Mouse (Mus musculus) midbrain, postnatal 0 days (tissue): ENCODE measurements around the gene Chn2. TPM values are rescaled to one million over a fixed set of nuclear protein-coding genes. Genes with fewer than 3 reads are reported as not detected.

Source experiments
- ATAC-seq: fragments of 200-750 bp; cut with Nextera tagmentation; 2 replicates; pipeline ENCODE4 v1.8.0; 2017; ENCODE audit warnings: moderate number of reproducible peaks, mild to moderate bottlenecking, moderate TSS enrichment, moderate library complexity; ENCODE audit not compliant: low FRiP score
- DNase-seq: peaks from one replicate; pipeline ENCODE4 v3.0.0-alpha.2; 2015; ENCODE audit warnings: low spot score
- H3K27ac ChIP-seq: fragments of 300-500 bp; sonication (generic); 2 replicates; pipeline ENCODE4 v1.5.1; 2014; ENCODE audit warnings: low read depth, mild to moderate bottlenecking, low read length, mixed read lengths
- H3K27me3 ChIP-seq: fragments of 300-500 bp; sonication (generic); 2 replicates; pipeline ENCODE4 v1.6.1; 2014; ENCODE audit warnings: low read length, control low read depth, mixed read lengths; ENCODE audit not compliant: insufficient read depth
- H3K36me3 ChIP-seq: fragments of 300-500 bp; sonication (generic); 2 replicates; pipeline ENCODE4 v1.6.1; 2014; ENCODE audit warnings: low read length, control low read depth, mixed read lengths; ENCODE audit not compliant: insufficient read depth
- H3K4me1 ChIP-seq: fragments of 300-500 bp; sonication (generic); 2 replicates; pipeline ENCODE4 v1.6.1; 2014; ENCODE audit warnings: mild to moderate bottlenecking, control low read depth, antibody characterized with exemption, low read length, mixed read lengths; ENCODE audit not compliant: insufficient read depth
- H3K4me2 ChIP-seq: fragments of 300-500 bp; sonication (generic); 2 replicates; pipeline ENCODE4 v1.6.1; 2014; ENCODE audit warnings: low read depth, mild to moderate bottlenecking, low read length, mixed read lengths; ENCODE audit not compliant: poor library complexity, severe bottlenecking
- H3K4me3 ChIP-seq: fragments of 300-500 bp; sonication (generic); 2 replicates; pipeline ENCODE4 v1.5.1; 2014; ENCODE audit warnings: low read depth, mild to moderate bottlenecking, low read length, moderate library complexity
- H3K9ac ChIP-seq: fragments of 300-500 bp; sonication (generic); replicated peaks from 2 replicates; pipeline ENCODE4 v1.6.1; 2014; ENCODE audit warnings: mild to moderate bottlenecking, low read length, moderate library complexity, mixed read lengths; ENCODE audit not compliant: poor library complexity, severe bottlenecking
- H3K9me3 ChIP-seq: fragments of 300-500 bp; sonication (generic); 2 replicates; pipeline ENCODE4 v1.6.1; 2016; ENCODE audit warnings: low read length, control low read depth
- CTCF ChIP-seq: IDR thresholded peaks from 2 replicates; pipeline ENCODE4 v1.5.1; 2016; ENCODE audit warnings: antibody characterized with exemption, mild to moderate bottlenecking
- WGBS: fragments of 180-500 bp; shearing (Covaris S2); extraction: QIAGEN DNeasy Blood & Tissue Kit; methylation state at CpG from one replicate; pipeline ENCODE4 v1.1.7; 2014; 5-methylcytosine and 5-hydroxymethylcytosine counted together
- polyA plus RNA-seq: library from polyadenylated mRNA; unstranded; fragments of >200 nt; fragmentation: Nextera tagmentation; extraction: Ambion mirVana; gene quantifications from 2 replicates; pipeline ENCODE4 v1.2.1, GENCODE M21; 2015
- total RNA-seq: library from RNA; depleted of rRNA; stranded (reverse); fragments of >200 nt; gene quantifications from 2 replicates; pipeline ENCODE4 v1.2.3, GENCODE M21; 2014

Chn2 gene
- total and polyA plus RNA-seq, 2 experiments from 2014 or later = 21.4 to 36.4 TPM

DNA sequence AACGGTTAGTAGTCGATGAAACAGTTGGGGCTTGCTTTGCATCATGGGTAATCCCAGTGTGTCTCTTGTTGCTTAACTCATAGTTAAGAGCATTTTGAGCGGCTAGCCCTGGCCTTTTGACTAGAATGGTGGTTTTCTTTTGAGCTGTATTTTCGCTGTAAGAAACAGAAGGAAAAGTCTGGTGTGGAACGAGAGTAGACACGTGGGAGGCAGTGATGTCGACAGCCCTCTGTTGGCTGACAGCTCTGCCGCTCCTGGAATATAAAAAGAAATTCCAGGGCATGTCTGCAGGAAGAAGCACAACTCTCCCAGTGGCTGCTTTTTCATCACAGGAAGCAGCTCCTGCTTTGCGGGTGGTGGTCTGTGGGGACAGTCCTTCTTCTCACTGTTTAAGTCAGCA, 202.9 kb downstream of the Chn2 start:
- DNase-seq (peak; percentile 31), ATAC-seq (no peak)
- 52% methylated on average over 9 of the region's 9 CpGs for WGBS
- TF ChIP-seq CTCF = peak; percentile 21; the same call in 1 of the 2 replicates
- Histone ChIP-seq H3K4me3 (no peak overlapping the region), H3K9me3 (no peaks in the 10 kb centered on the region), H3K36me3 (no peaks in the 10 kb centered on the region), H3K4me1 (no peaks in the 10 kb centered on the region), H3K27me3 (no peaks in the 10 kb centered on the region), H3K9ac (no peak overlapping the region), H3K27ac (no peak overlapping the region), H3K4me2 (0 out of 2 replicates have a peak overlapping the region, but pooled peaks have one; percentile 1)

DNA sequence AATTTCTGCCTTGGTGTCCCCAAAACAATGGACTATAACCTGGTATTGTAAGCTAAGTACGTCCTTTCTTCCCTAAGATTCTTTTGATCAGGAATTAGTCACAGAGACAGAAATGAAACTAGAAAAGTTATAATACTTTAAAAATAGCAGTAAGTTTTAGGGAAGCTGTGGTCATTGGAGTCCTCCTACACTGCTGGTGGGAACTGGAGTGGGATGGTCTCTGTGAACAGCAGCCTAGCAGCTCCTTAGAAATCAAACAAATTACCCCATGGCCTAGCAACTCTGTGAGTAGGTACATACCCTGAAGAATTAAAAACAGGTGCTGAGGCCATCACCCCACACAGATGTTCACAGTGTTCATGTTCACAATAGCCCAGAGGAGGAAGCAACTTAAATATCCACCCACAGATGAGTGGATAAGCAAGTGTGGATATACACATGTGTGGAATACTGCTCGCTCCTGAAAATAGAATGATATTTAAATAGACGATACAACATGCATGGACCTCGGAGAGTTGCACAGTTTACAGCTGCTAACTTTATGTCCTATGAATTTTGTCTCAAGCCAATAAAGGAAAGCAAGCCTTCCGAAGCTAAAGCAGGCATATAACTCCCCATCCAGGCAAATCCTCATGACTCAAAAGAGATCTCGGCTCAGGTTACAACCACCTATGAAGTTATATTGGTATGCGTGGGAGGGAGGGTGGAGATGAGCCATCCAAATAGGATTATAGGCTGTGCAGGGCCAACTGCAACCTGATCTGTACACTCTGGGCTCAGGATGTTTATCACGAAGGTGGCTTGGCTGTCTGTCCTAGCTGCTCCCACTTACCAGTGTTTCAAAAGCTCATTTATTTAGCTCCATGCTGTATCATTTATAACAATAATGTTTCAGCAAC, 209.2 kb downstream of the Chn2 start:
- no peak for DNase-seq
- Histone ChIP-seq H3K9me3 (no peaks in the 10 kb centered on the region), H3K4me2 (no peak overlapping the region), H3K4me3 (no peak overlapping the region), H3K9ac (no peak overlapping the region), H3K36me3 (no peaks in the 10 kb centered on the region), H3K27me3 (no peaks in the 10 kb centered on the region), H3K4me1 (no peaks in the 10 kb centered on the region), H3K27ac (no peak overlapping the region)
- no peak for TF ChIP-seq CTCF
- ATAC-seq = no peak
- 68% methylated on average over 8 of the region's 8 CpGs for whole genome bisulfite sequencing

DNA sequence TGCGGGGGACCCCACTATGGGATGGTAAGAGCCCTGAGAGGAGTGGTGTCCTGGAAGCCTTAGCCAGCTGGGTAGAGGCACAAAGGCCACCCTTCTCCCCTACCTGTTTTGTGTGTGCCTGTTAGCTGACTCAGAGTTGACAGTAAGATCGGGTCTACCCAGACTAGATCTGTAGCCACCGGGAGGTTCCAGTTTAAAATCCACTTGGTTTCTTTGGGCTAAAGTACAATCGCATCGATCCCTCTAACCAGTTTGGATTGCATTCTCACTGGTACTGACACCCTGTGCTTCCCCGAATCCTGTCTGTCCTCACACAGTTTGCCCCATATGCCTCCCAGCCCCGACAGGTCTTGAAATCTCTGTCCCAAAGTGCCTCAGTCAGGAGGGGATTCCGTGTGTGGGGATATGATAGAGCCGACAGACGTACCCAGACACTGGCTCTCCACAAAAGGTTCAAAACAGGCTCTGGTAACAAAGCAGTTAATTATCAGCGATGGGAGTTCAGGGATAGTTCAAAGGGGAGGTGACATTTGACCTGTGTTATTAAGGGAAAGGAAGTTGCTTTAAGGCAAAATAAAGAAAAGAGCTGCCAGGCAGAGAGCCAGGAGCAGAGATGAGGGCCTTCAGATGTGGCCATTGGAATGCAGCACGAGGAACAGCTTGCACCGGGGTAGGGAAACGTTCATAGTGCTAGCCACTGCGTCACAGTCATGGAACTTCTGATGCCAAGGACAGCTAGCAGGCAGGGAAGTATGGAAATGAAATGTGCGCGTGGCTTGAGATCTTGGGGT, 212.2 kb downstream of the Chn2 start:
- 59% methylated on average over 17 of the region's 17 CpGs for WGBS
- no peak for ATAC-seq
- no peak overlapping the region for H3K4me3 ChIP-seq
- H3K4me2 ChIP-seq = no peak overlapping the region
- no peaks in the 10 kb centered on the region for H3K36me3 ChIP-seq
- H3K27me3 ChIP-seq = no peaks in the 10 kb centered on the region
- no peak overlapping the region for H3K9ac ChIP-seq
- no peak for TF ChIP-seq CTCF
- no peak overlapping the region for H3K27ac ChIP-seq
- H3K4me1 ChIP-seq = no peaks in the 10 kb centered on the region
- H3K9me3 ChIP-seq = no peaks in the 10 kb centered on the region
- no peak for DNase-seq

DNA sequence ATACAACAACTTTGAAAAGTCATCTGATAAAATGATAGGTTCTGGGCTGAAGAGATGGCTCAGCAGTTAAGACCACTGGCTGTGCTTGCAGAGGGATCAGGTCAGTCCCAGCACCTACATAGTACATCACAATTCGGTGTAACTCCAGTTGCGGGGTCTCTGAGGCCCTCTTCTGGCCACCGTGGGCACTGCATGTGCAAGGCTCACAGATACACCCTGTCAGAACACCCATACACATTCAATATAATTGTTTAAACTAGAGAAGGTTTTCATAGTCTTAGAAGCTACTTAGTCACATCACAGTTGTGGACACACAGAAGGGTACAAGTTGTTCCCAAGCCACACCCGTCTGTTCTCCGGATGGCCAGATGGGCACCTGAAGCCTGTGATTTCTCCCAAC, 213.9 kb downstream of the Chn2 start:
- Histone ChIP-seq H3K9ac (no peak overlapping the region), H3K9me3 (no peaks in the 10 kb centered on the region), H3K27ac (no peak overlapping the region), H3K27me3 (no peaks in the 10 kb centered on the region), H3K4me3 (no peak overlapping the region), H3K4me1 (no peaks in the 10 kb centered on the region), H3K36me3 (no peaks in the 10 kb centered on the region), H3K4me2 (no peak overlapping the region)
- DNase-seq (no peak), ATAC-seq (no peak)
- WGBS = 64% methylated on average over 5 of the region's 5 CpGs
- TF ChIP-seq CTCF = peak; percentile 57

DNA sequence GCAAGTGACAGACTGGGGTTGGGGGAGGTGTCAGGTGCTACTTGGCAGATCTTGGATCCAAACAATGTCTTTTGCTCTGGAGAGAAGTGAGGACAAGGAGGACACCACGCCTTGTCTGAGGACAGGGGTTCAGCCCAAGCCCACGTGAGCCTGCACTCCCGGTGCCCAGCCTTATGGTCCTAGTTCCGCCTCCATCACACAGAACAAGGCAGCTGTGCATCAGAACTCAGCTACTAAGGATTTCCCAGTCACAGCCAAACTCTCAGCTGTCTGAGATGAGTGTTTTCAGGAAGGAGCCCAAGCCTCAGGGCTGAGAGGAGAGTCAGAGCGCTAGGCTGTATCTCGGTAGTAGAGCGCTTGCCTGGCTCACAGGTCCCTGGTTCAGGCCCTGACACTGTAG, 214.5 kb downstream of the Chn2 start:
- WGBS = 78% methylated on average over 7 of the region's 7 CpGs
- DNase-seq (no peak), ATAC-seq (no peak)
- no peak overlapping the region for H3K4me2 ChIP-seq
- H3K27me3 ChIP-seq = no peaks in the 10 kb centered on the region
- no peak overlapping the region for H3K27ac ChIP-seq
- H3K36me3 ChIP-seq = no peaks in the 10 kb centered on the region
- no peaks in the 10 kb centered on the region for H3K9me3 ChIP-seq
- no peak for TF ChIP-seq CTCF
- no peak overlapping the region for H3K9ac ChIP-seq
- H3K4me1 ChIP-seq = no peaks in the 10 kb centered on the region
- H3K4me3 ChIP-seq = no peak overlapping the region

DNA sequence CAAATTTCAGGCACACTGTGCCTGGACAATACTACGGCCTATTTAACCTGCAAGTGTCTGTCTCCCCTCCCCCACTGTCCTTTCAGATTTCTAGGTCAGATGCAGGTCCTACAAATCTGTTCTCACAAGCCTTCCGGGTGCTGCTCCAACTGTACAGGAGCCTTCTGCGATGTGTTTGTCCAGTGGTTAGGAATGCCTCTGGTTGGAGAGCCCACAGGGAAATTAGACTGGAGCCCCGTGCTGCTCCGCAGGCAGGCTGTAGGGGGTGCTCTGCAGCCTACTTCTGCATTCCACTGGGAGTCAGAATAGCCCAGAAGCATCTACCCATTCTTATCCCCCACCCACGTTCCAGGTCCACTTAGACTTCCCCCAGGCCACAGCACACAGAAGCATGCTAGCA, 215.4 kb downstream of the Chn2 start:
- WGBS = 76% methylated on average over 6 of the region's 6 CpGs
- ATAC-seq = no peak

More for the DNA sequence above, 215.4 kb downstream of the Chn2 start:
- no peak for DNase-seq
- no peak overlapping the region for H3K4me2 ChIP-seq
- no peak overlapping the region for H3K27ac ChIP-seq
- H3K27me3 ChIP-seq = no peaks in the 10 kb centered on the region
- TF ChIP-seq CTCF = peak; percentile 31; the same call in 1 of the 2 replicates
- no peak overlapping the region for H3K4me3 ChIP-seq
- H3K4me1 ChIP-seq = no peaks in the 10 kb centered on the region
- H3K36me3 ChIP-seq = no peaks in the 10 kb centered on the region
- no peak overlapping the region for H3K9ac ChIP-seq
- H3K9me3 ChIP-seq = no peaks in the 10 kb centered on the region
